Mouse (Mus musculus): ENCODE data around the gene Tmem69. TPM values are rescaled to one million over a fixed set of nuclear protein-coding genes. Genes with fewer than 3 reads are reported as not detected.
A peak's percentile ranks its signal among the peaks of the same experiment; 100 is the strongest.

The Tmem69 gene
- total RNA-seq (2014; fragmentation: Nextera tagmentation), result 20.2 and 45.2 TPM in 2 replicates
- total RNA-seq (2017), result 13.7 and 22.3 TPM in 2 replicates

- ATAC-seq (replicated peaks; ENCODE audit: poor library complexity, severe bottlenecking), result peak; percentile 19
Measured at GRCm38 (mm10) chr4:116555413-116556300, at the start of gene Tmem69. TSS of gene Tmem69 (minus strand) at chr4:116555936.

- ATAC-seq (replicated peaks; ENCODE audit: poor library complexity, severe bottlenecking), result peak; percentile 95
Measured at GRCm38 (mm10) chr4:116596978-116597881, 41.5 kb upstream of the Tmem69 start.

GRCm38 (mm10) chr4:116596379-116596778 lies 40.6 kb upstream of the Tmem69 start, which contains the start of gene Ccdc17:
TSS of gene Ccdc17 (plus strand) at chr4:116596654.
- no peak for ATAC-seq (replicated peaks; ENCODE audit: poor library complexity, severe bottlenecking)

DNA sequence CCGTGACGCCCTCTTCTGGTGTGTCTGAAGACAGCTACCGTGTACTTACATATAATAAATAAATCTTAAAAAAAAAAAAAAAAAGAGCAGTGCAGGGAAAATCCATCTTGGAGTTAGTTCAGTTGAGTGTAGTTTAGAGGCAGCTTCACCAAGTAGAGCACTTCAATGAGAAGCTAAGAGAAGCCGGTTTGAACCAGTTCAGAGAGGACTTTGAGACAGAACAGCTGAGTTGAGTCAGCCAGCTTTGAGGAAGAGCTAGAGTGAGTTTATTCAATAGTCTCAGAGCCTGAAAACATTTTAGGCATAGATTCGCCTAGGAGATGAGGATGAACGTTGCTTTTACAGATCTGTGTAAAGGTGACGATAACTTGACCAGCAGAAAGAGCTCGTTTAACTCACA lies 40.1 kb upstream of the Tmem69 start:
- no peak for ATAC-seq (replicated peaks; ENCODE audit: poor library complexity, severe bottlenecking)

- ATAC-seq (replicated peaks; ENCODE audit: poor library complexity, severe bottlenecking), result no peak
Measured at GRCm38 (mm10) chr4:116558151-116558882, 2.6 kb upstream of the Tmem69 start.

- ATAC-seq (replicated peaks; ENCODE audit: poor library complexity, severe bottlenecking), result peak; percentile 85
Measured at GRCm38 (mm10) chr4:116557306-116558121, 1.8 kb upstream of the Tmem69 start, which contains the start of gene Gpbp1l1. TSS of gene Gpbp1l1 (plus strand) at chr4:116557658.

GRCm38 (mm10) chr4:116556561-116557305 lies 997 bp upstream of the Tmem69 start:
- peak; percentile 83 for ATAC-seq (replicated peaks; ENCODE audit: poor library complexity, severe bottlenecking)

GRCm38 (mm10) chr4:116553035-116553434 lies 2.7 kb downstream of the Tmem69 start:
- ATAC-seq (replicated peaks; ENCODE audit: poor library complexity, severe bottlenecking), result no peak

DNA sequence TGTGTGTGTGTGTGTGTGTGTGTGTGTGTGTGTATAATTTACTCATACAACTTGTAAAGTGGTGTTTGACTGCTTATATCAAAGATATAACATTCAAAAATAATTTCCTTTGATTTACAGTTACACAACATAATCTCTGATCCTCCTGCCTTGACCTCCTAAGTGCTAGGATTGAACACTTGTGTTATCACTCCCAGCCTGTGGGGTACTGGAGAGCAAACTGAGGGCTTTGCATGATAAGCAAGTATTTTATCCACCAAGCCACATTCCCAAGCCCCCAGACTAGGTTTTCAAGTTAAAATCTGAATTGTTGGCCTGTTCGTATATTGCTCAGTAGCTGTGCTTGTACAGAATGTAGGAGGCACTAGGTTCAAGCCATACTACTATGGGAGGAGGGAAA lies 5.3 kb downstream of the Tmem69 start:
- no peak for ATAC-seq (replicated peaks; ENCODE audit: poor library complexity, severe bottlenecking)

DNA sequence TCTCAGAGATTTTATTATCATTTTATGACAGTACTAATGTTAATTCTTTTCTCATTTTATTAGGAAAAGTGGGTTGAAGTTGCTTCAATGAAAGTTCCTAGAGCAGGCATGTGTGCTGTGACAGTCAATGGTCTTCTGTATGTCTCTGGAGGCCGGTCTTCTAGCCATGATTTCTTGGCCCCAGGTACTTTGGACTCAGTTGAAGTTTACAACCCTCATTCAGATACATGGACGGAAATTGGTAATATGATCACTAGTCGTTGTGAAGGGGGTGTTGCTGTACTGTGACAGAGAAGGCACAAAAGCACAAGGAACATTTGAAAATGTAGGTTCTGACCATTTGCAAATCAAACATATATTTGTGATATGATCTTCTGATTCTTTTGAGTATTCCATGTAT lies 18.0 kb downstream of the Tmem69 start:
- no peak for ATAC-seq (replicated peaks; ENCODE audit: poor library complexity, severe bottlenecking)

DNA sequence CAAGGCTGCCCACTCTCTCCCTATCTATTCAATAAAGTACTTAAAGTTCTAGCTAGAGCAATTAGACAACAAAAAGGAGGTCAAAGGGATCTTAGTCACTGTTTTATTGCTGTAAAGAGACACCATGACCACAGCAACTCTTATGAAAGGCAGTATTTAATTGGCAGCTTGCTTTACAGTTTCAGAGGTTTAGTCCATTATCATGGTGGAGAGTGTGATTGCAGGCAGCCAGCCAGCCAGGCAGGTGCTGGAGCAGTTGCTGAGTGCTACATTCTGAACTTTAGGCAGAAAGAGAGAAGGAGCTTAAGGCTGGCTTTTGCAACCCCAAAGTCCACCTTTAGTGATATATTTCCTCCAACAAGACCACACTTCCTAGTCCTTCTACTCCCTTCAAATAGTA lies 19.4 kb downstream of the Tmem69 start:
- ATAC-seq (replicated peaks; ENCODE audit: poor library complexity, severe bottlenecking), result no peak

- no peak for ATAC-seq (replicated peaks; ENCODE audit: poor library complexity, severe bottlenecking)
Measured at GRCm38 (mm10) chr4:116531109-116531508, 24.6 kb downstream of the Tmem69 start.

DNA sequence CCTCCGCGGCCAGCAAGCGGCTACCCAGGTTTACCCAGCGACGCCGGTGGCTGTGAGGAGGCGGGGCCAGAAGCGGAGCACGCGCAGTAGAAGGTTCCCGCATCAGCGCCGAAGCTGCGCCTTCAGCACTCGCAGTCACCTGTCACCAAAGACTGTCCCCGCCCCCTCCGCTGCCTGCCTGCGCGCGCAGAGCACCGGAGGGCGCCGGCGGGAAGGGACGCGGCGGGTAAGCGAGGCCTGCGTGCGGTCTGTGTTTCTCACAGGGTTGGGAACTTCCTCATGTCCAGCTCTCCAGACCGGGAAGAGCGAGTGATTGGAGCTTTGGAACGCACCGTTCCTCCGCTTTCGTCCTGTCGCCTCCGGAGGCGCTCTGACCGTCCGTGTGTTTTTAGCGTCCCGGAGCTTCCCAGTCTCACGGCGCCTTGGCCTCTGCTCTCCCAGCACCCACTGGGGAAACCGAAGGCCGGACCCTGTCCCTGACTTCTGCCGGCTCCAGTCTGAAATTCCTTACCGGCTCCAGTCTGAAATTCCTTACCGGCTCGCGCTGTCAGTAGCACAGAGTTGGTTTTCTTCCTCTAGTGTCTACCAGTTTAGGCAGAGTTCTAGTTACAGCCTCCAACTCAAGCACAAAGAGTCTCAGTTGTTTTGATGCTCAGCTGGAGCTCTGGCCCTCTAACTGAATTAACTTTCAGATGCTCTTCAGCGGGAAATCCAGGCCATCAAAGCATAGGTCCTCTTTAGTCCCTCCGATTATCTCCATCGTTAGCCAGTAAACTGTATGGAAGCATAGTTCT lies 48.1 kb downstream of the Tmem69 start, which contains the start of gene Ipp:
TSS of gene Ipp (plus strand) at position 125 of the 794 bp plus-strand sequence.
- peak; percentile 99 for ATAC-seq (replicated peaks; ENCODE audit: poor library complexity, severe bottlenecking)

DNA sequence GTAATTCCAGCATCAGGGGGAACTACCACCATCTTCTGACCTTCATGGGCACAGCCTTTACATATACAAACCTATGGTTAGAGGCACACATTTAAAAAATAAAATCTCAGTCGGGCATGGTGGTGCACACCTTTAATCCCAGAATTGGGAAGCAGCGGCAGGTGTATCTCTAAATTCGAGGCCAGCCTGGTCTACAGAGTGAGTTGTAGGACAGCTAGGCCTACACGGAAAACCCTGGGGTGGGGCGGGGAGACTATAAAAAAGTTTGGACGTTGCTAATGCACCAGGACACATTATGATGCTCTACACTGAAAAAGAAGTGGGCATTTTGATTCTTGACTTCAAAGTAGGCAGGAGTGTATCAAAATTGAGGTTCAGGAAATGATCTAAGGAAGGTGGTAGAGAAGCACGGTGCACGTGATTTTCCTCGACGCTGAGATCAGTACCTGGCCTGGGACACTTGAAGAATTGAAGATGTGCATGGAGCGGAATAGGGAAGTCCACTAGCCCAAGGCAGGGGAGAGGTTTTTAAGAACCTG lies 48.8 kb downstream of the Tmem69 start:
- ATAC-seq (replicated peaks; ENCODE audit: poor library complexity, severe bottlenecking), result no peak
